Mouse (Mus musculus): ENCODE data around the gene Dclk1.

GRCm38 (mm10) chr3:55315827-55316226 is 73.7 kb downstream of the Dclk1 start:
- TF ChIP-seq CTCF (IDR thresholded peaks at IDR 0.05; ENCODE audit: insufficient read depth, low read depth, low read length) (no peak), POLR2A (IDR thresholded peaks at IDR 0.05; ENCODE audit: insufficient read depth, low read depth, low read length) (no peak)
